Mouse (Mus musculus): ENCODE results near the gene Iqsec2. TPM values are rescaled to one million over a fixed set of nuclear protein-coding genes. Genes with fewer than 3 reads are reported as not detected.

The Iqsec2 gene
- polyA plus RNA-seq, 1 experiment from 2014 or later: 7.3 TPM

GRCm38 (mm10) chrX:152214703-152215102, 70.6 kb downstream of the Iqsec2 start:
- Histone ChIP-seq H3K27me3 (replicated peaks; ENCODE audit: control insufficient read depth, insufficient read depth, low read length) (no peaks in the 10 kb centered on the region), H3K4me2 (replicated peaks; ENCODE audit: low read depth) (no peak overlapping the region), H3K4me3 (ENCODE audit: low read depth, low read length) (no peak overlapping the region), H3K27ac (ENCODE audit: low read depth, low read length) (no peak overlapping the region), H3K9ac (ENCODE audit: low read depth, low read length) (no peak overlapping the region), H3K9me3 (ENCODE audit: control insufficient read depth) (no peaks in the 10 kb centered on the region), H3K36me3 (ENCODE audit: control insufficient read depth, insufficient read depth) (no peaks in the 10 kb centered on the region), H3K4me1 (replicated peaks; ENCODE audit: control insufficient read depth, insufficient read depth, low read length) (no peaks in the 10 kb centered on the region)
- WGBS: 81% methylated on average over 1 of the region's 1 CpGs
- no peak for ATAC-seq
- TF ChIP-seq CTCF (IDR thresholded peaks at IDR 0.05; ENCODE audit: low read depth): no peak

GRCm38 (mm10) chrX:152218529-152218928, 74.5 kb downstream of the Iqsec2 start:
- Histone ChIP-seq H3K4me2 (replicated peaks; ENCODE audit: low read depth) (no peak overlapping the region), H3K36me3 (ENCODE audit: control insufficient read depth, insufficient read depth) (peaks cover 7% of the 10 kb centered on the region; the same call in 1 of the 2 replicates), H3K27me3 (replicated peaks; ENCODE audit: control insufficient read depth, insufficient read depth, low read length) (no peaks in the 10 kb centered on the region), H3K4me1 (replicated peaks; ENCODE audit: control insufficient read depth, insufficient read depth, low read length) (no peaks in the 10 kb centered on the region), H3K4me3 (ENCODE audit: low read depth, low read length) (no peak overlapping the region), H3K9ac (ENCODE audit: low read depth, low read length) (no peak overlapping the region), H3K27ac (ENCODE audit: low read depth, low read length) (no peak overlapping the region), H3K9me3 (ENCODE audit: control insufficient read depth) (no peaks in the 10 kb centered on the region)
- WGBS: 92% methylated on average over 2 of the region's 2 CpGs
- ATAC-seq: no peak
- no peak for TF ChIP-seq CTCF (IDR thresholded peaks at IDR 0.05; ENCODE audit: low read depth)

- H3K4me2 ChIP-seq (replicated peaks; ENCODE audit: low read depth): no peak overlapping the region
- no peak overlapping the region for H3K4me3 ChIP-seq (ENCODE audit: low read depth, low read length)
- H3K9ac ChIP-seq (ENCODE audit: low read depth, low read length): no peak overlapping the region
- no peak overlapping the region for H3K27ac ChIP-seq (ENCODE audit: low read depth, low read length)
- no peak for TF ChIP-seq CTCF (IDR thresholded peaks at IDR 0.05; ENCODE audit: low read depth)
- H3K4me1 ChIP-seq (replicated peaks; ENCODE audit: control insufficient read depth, insufficient read depth, low read length): no peaks in the 10 kb centered on the region
- ATAC-seq: no peak
- no peaks in the 10 kb centered on the region for H3K9me3 ChIP-seq (ENCODE audit: control insufficient read depth)
- 74% methylated on average over 4 of the region's 4 CpGs for WGBS
- H3K36me3 ChIP-seq (ENCODE audit: control insufficient read depth, insufficient read depth): peaks cover 8% of the 10 kb centered on the region; the same call in 1 of the 2 replicates
- no peaks in the 10 kb centered on the region for H3K27me3 ChIP-seq (replicated peaks; ENCODE audit: control insufficient read depth, insufficient read depth, low read length)
Measured at GRCm38 (mm10) chrX:152221721-152222120, 77.7 kb downstream of the Iqsec2 start.

DNA sequence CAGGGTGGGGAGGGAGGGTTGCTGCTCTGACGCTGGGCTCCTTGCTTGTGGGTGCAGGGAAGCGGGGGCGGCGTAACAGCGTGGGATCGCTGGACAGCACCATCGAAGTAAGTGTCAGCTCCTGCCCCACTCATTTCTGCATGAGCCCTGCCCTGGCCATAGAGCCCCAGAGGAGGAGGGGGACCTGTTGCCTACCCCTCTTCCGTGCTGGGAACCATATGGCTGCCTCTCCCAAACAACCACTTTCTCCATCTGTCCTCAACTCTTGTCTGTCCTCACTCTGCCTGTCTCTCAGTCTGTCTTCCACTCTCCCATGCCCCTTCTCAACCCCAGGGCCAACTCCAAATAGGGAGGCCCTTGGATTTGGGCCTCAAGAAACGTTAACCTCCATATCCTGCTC, 78.2 kb downstream of the Iqsec2 start:
- Histone ChIP-seq H3K4me2 (replicated peaks; ENCODE audit: low read depth) (no peak overlapping the region), H3K27me3 (replicated peaks; ENCODE audit: control insufficient read depth, insufficient read depth, low read length) (no peaks in the 10 kb centered on the region), H3K9me3 (ENCODE audit: control insufficient read depth) (no peaks in the 10 kb centered on the region), H3K36me3 (ENCODE audit: control insufficient read depth, insufficient read depth) (peaks cover 8% of the 10 kb centered on the region; the same call in 1 of the 2 replicates), H3K27ac (ENCODE audit: low read depth, low read length) (no peak overlapping the region), H3K4me1 (replicated peaks; ENCODE audit: control insufficient read depth, insufficient read depth, low read length) (no peaks in the 10 kb centered on the region), H3K9ac (ENCODE audit: low read depth, low read length) (no peak overlapping the region), H3K4me3 (ENCODE audit: low read depth, low read length) (no peak overlapping the region)
- 75% methylated on average over 9 of the region's 9 CpGs for WGBS
- ATAC-seq: no peak
- TF ChIP-seq CTCF (IDR thresholded peaks at IDR 0.05; ENCODE audit: low read depth): no peak

- no peaks in the 10 kb centered on the region for H3K9me3 ChIP-seq (ENCODE audit: control insufficient read depth)
- no peak overlapping the region for H3K27ac ChIP-seq (ENCODE audit: low read depth, low read length)
- no peak overlapping the region for H3K9ac ChIP-seq (ENCODE audit: low read depth, low read length)
- H3K4me1 ChIP-seq (replicated peaks; ENCODE audit: control insufficient read depth, insufficient read depth, low read length): no peaks in the 10 kb centered on the region
- no peak for TF ChIP-seq CTCF (IDR thresholded peaks at IDR 0.05; ENCODE audit: low read depth)
- peaks cover 8% of the 10 kb centered on the region; the same call in 1 of the 2 replicates for H3K36me3 ChIP-seq (ENCODE audit: control insufficient read depth, insufficient read depth)
- ATAC-seq: no peak
- no peak overlapping the region for H3K4me2 ChIP-seq (replicated peaks; ENCODE audit: low read depth)
- 84% methylated on average over 4 of the region's 6 CpGs for WGBS
- H3K4me3 ChIP-seq (ENCODE audit: low read depth, low read length): no peak overlapping the region
- H3K27me3 ChIP-seq (replicated peaks; ENCODE audit: control insufficient read depth, insufficient read depth, low read length): no peaks in the 10 kb centered on the region
Measured at GRCm38 (mm10) chrX:152223313-152223712, 79.2 kb downstream of the Iqsec2 start.

- Histone ChIP-seq H3K9me3 (ENCODE audit: control insufficient read depth) (no peaks in the 10 kb centered on the region), H3K4me3 (ENCODE audit: low read depth, low read length) (no peak overlapping the region), H3K27me3 (replicated peaks; ENCODE audit: control insufficient read depth, insufficient read depth, low read length) (no peaks in the 10 kb centered on the region), H3K9ac (ENCODE audit: low read depth, low read length) (no peak overlapping the region), H3K4me2 (replicated peaks; ENCODE audit: low read depth) (no peak overlapping the region), H3K36me3 (ENCODE audit: control insufficient read depth, insufficient read depth) (peaks cover 8% of the 10 kb centered on the region; the same call in 1 of the 2 replicates), H3K4me1 (replicated peaks; ENCODE audit: control insufficient read depth, insufficient read depth, low read length) (no peaks in the 10 kb centered on the region), H3K27ac (ENCODE audit: low read depth, low read length) (no peak overlapping the region)
- no peak for TF ChIP-seq CTCF (IDR thresholded peaks at IDR 0.05; ENCODE audit: low read depth)
- WGBS: 58% methylated on average over 5 of the region's 5 CpGs
- ATAC-seq: peak; percentile 29; the same call in 1 of the 2 replicates
Measured at GRCm38 (mm10) chrX:152224280-152224679, 80.2 kb downstream of the Iqsec2 start.

Measured in intestine, postnatal 0 days (tissue).